Mouse (Mus musculus) cerebellum, postnatal 10 days (tissue): ENCODE data around the gene Adra2b.

Experiments used
- DNase-seq, 2 experiments: peaks; one replicate each; pipeline ENCODE4 v3.0.0; 2021; ENCODE audit warnings: mixed read lengths in 2 of 2

The Adra2b gene

GRCm38 (mm10) chr2:127390352-127390751 lies 27.3 kb downstream of the Adra2b start:
- DNase-seq, result no peak

GRCm38 (mm10) chr2:127390846-127391245 lies 27.8 kb downstream of the Adra2b start:
- DNase-seq, result no peak

DNA sequence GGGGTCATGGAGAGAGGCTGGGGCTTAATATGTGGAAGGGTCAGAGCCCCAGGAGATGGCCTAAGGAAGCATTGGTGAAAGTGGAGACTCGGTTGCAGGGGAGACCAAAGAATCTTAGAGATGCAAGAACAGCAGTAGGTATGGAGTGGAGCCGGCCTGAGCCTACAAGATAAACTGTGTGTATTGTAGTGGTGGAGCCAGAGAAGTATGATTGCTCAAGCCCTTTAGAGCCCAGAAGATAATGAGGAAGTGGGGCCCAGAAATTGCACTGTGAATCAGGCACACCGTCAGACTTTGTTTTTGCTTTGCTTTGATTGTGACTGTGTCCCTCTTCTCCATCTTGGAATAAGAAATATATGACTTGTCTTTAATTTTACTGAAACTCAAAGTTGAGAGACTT lies 28.3 kb downstream of the Adra2b start:
- no peak for DNase-seq

GRCm38 (mm10) chr2:127394606-127395161 lies 31.7 kb downstream of the Adra2b start:
- DNase-seq, result no peak

DNA sequence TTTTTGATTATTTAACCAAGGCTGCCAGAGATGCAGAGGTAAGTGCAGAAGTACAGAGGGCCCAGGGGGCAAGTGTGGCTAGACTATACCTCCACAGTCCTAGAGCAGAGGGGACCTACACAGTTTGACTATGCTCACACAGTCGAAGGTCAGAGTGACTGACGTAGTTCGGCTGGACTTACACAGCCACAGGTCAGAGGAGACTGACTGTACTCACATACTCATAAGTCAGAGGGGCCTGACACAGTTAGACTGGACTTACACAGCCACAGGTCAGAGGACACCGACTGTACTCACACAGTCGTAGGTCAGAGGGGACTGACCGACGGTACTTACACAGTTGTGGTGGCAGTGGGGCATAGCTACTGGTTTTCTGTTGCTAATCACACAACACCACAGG lies 35.7 kb downstream of the Adra2b start:
- no peak for DNase-seq

GRCm38 (mm10) chr2:127411126-127411525 lies 48.1 kb downstream of the Adra2b start:
- no peak for DNase-seq

- no peak for DNase-seq
Measured at GRCm38 (mm10) chr2:127415806-127416205, 52.8 kb downstream of the Adra2b start.

GRCm38 (mm10) chr2:127416706-127417105 lies 53.7 kb downstream of the Adra2b start:
- DNase-seq, result no peak
